Mouse (Mus musculus) MEL (cell line): Measurements from ENCODE around the gene Pard3b. TPM values are rescaled to one million over a fixed set of nuclear protein-coding genes. Genes with fewer than 3 reads are reported as not detected.

Source experiments
- DNase-seq: peaks from one replicate; pipeline ENCODE4 v3.0.0; 2011; ENCODE audit warnings: low read depth, low spot score
- H3K27ac ChIP-seq: 2 replicates; pipeline ENCODE4 v1.5.1; 2012; ENCODE audit warnings: low read depth, mild to moderate bottlenecking, control low read depth, low read length, moderate library complexity; ENCODE audit not compliant: control insufficient read depth
- H3K27me3 ChIP-seq, 2 experiments: fragments of 150-350 bp in 1 of 2; sonication (generic) in 1 of 2; 2 replicates each; pipeline ENCODE4 v1.6.1; 2012; ENCODE audit warnings: low read length in 2 of 2, mild to moderate bottlenecking in 2 of 2, improper control_type of control experiment in 1 of 2, moderate library complexity in 1 of 2; ENCODE audit not compliant: insufficient read depth in 2 of 2, control insufficient read depth in 1 of 2
- H3K36me3 ChIP-seq, 2 experiments: 2 replicates each; pipeline ENCODE4 v1.6.1; 2012 to 2014; ENCODE audit warnings: low read length in 2 of 2, improper control_type of control experiment in 1 of 2, inconsistent platforms in 1 of 2, mild to moderate bottlenecking in 1 of 2; ENCODE audit not compliant: insufficient read depth in 2 of 2, control insufficient read depth in 1 of 2
- H3K4me1 ChIP-seq, 2 experiments: fragments of 150-350 bp in 1 of 2; sonication (generic) in 1 of 2; 2 replicates each; pipeline ENCODE4 v1.6.1; 2012; ENCODE audit warnings: low read length in 2 of 2, improper control_type of control experiment in 1 of 2, mild to moderate bottlenecking in 1 of 2; ENCODE audit not compliant: insufficient read depth in 2 of 2, control insufficient read depth in 1 of 2
- H3K4me3 ChIP-seq, 2 experiments: fragments of 150-350 bp in 1 of 2; sonication (generic) in 1 of 2; 2 replicates each; pipeline ENCODE4 v1.5.1; 2012; ENCODE audit warnings: low read depth in 2 of 2, low read length in 2 of 2, mild to moderate bottlenecking in 2 of 2, moderate library complexity in 2 of 2, control low read depth in 1 of 2, improper control_type of control experiment in 1 of 2; ENCODE audit not compliant: control insufficient read depth in 1 of 2, insufficient read depth in 1 of 2
- H3K79me2 ChIP-seq: 2 replicates; pipeline ENCODE4 v1.6.1; 2012; ENCODE audit warnings: mild to moderate bottlenecking, low read length, moderate library complexity; ENCODE audit not compliant: control insufficient read depth, poor library complexity, insufficient read depth
- H3K9ac ChIP-seq: 2 replicates; pipeline ENCODE4 v1.6.1; 2012; ENCODE audit warnings: low read depth, mild to moderate bottlenecking, control low read depth, low read length, moderate library complexity; ENCODE audit not compliant: control insufficient read depth, poor library complexity, severe bottlenecking
- H3K9me3 ChIP-seq: fragments of 150-350 bp; sonication (generic); replicated peaks from 2 replicates; pipeline ENCODE4 v1.6.1; 2012; ENCODE audit warnings: mild to moderate bottlenecking, low read length, improper control_type of control experiment, moderate library complexity; ENCODE audit not compliant: insufficient read depth
- BHLHE40 ChIP-seq: IDR thresholded peaks from 2 replicates; pipeline ENCODE4 v1.6.1; 2012; ENCODE audit warnings: low read depth, mild to moderate bottlenecking, inconsistent platforms, low read length, improper control_type of control experiment, borderline replicate concordance
- CHD1 ChIP-seq: IDR thresholded peaks from 2 replicates; pipeline ENCODE4 v1.6.1; 2012; ENCODE audit warnings: low read depth, mild to moderate bottlenecking, inconsistent platforms, low read length, improper control_type of control experiment
- CHD2 ChIP-seq: IDR thresholded peaks from 2 replicates; pipeline ENCODE4 v1.6.1; 2011; ENCODE audit warnings: low read length, improper control_type of control experiment
- EP300 ChIP-seq, 2 experiments: IDR thresholded peaks; 2 replicates each; pipeline ENCODE4 v1.6.1; 2011; ENCODE audit warnings: improper control_type of control experiment in 2 of 2, low read length in 2 of 2, low read depth in 1 of 2, mild to moderate bottlenecking in 1 of 2
- ETS1 ChIP-seq: IDR thresholded peaks from 2 replicates; pipeline ENCODE4 v1.6.1; 2012; ENCODE audit warnings: low read depth, mild to moderate bottlenecking, inconsistent platforms, low read length, improper control_type of control experiment, moderate library complexity
- GATA1 ChIP-seq: IDR thresholded peaks from 2 replicates; pipeline ENCODE4 v1.6.1; 2011; ENCODE audit warnings: low read depth, low read length, improper control_type of control experiment
- KAT2A ChIP-seq: conservative IDR thresholded peaks from 2 replicates; pipeline ENCODE4 v1.6.1; 2012; ENCODE audit warnings: low read depth, low read length, improper control_type of control experiment, inconsistent platforms
- MEF2A ChIP-seq: IDR thresholded peaks from 2 replicates; pipeline ENCODE4 v1.6.1; 2014; ENCODE audit warnings: low read depth, mild to moderate bottlenecking, inconsistent platforms, low read length, improper control_type of control experiment; ENCODE audit not compliant: poor library complexity, insufficient replicate concordance, severe bottlenecking; ENCODE audit errors: extremely low read depth
- NELFE ChIP-seq: IDR thresholded peaks from 2 replicates; pipeline ENCODE4 v1.6.1; 2011; ENCODE audit warnings: low read depth, low read length, improper control_type of control experiment
- NRF1 ChIP-seq: IDR thresholded peaks from 2 replicates; pipeline ENCODE4 v1.6.1; 2014; ENCODE audit warnings: low read depth, mild to moderate bottlenecking, inconsistent platforms, low read length, improper control_type of control experiment, moderate library complexity; ENCODE audit not compliant: poor library complexity, insufficient read depth, severe bottlenecking
- POLR2A ChIP-seq, 2 experiments: IDR thresholded peaks; 2 replicates each; pipeline ENCODE4 v1.6.1; 2011 to 2012; ENCODE audit warnings: low read length in 2 of 2, mild to moderate bottlenecking in 2 of 2, control low read depth in 1 of 2, improper control_type of control experiment in 1 of 2, low read depth in 1 of 2, moderate library complexity in 1 of 2; ENCODE audit not compliant: control insufficient read depth in 1 of 2, insufficient read depth in 1 of 2, poor library complexity in 1 of 2
- POLR2AphosphoS5 ChIP-seq: IDR thresholded peaks from 2 replicates; pipeline ENCODE4 v1.6.1; 2012; ENCODE audit warnings: low read depth, borderline replicate concordance, mild to moderate bottlenecking, inconsistent platforms, low read length, moderate library complexity, mixed read lengths
- RCOR1 ChIP-seq: IDR thresholded peaks from 2 replicates; pipeline ENCODE4 v1.6.1; 2012; ENCODE audit warnings: low read depth, mild to moderate bottlenecking, inconsistent platforms, low read length, improper control_type of control experiment
- TBP ChIP-seq: IDR thresholded peaks from 2 replicates; pipeline ENCODE4 v1.8.0; 2011; ENCODE audit warnings: low read depth, low read length, improper control_type of control experiment
- UBTF ChIP-seq: IDR thresholded peaks from 2 replicates; pipeline ENCODE4 v1.6.1; 2012; ENCODE audit warnings: low read depth, mild to moderate bottlenecking, inconsistent platforms, low read length, improper control_type of control experiment, moderate library complexity, borderline replicate concordance; ENCODE audit not compliant: insufficient read depth
- USF1 ChIP-seq: IDR thresholded peaks from 2 replicates; pipeline ENCODE4 v1.6.1; 2014; ENCODE audit warnings: low read depth, mild to moderate bottlenecking, inconsistent platforms, low read length, improper control_type of control experiment, moderate library complexity
- ZKSCAN1 ChIP-seq: IDR thresholded peaks from 2 replicates; pipeline ENCODE4 v1.6.1; 2012; ENCODE audit warnings: low read depth, mild to moderate bottlenecking, inconsistent platforms, low read length, improper control_type of control experiment, moderate library complexity
- polyA plus RNA-seq, 2 experiments: library from polyadenylated mRNA; stranded (reverse) in 1 of 2; unstranded in 1 of 2; fragments of >175 nt in 1 of 2; fragments of >200 nt in 1 of 2; gene quantifications; 2 replicates each; pipeline versions ENCODE4 v1.2.1 to v1.2.4; 2012; ENCODE audit warnings: low replicate concordance in 2 of 2, low read depth in 1 of 2; ENCODE audit not compliant: insufficient read length in 2 of 2, insufficient read depth in 1 of 2, missing spikeins in 1 of 2
- total RNA-seq: library from RNA; depleted of rRNA; stranded (reverse); fragments of 300-350 nt; gene quantifications from 2 replicates; pipeline ENCODE4 v1.2.3, GENCODE M21; 2012

Pard3b gene
- total and polyA plus RNA-seq, 3 experiments: not detected

GRCm38 (mm10) chr1:62433891-62434290 is 795.3 kb downstream of the Pard3b start:
- H3K4me1 ChIP-seq: no peaks in the 10 kb centered on the region
- no peaks in the 10 kb centered on the region for H3K9me3 ChIP-seq
- H3K9ac ChIP-seq: no peak overlapping the region
- TF ChIP-seq CHD1 (no peak), POLR2AphosphoS5 (no peak), BHLHE40 (no peak)
- H3K36me3 ChIP-seq: no peaks in the 10 kb centered on the region
- H3K27ac ChIP-seq: no peak overlapping the region
- H3K27me3 ChIP-seq: no peaks in the 10 kb centered on the region
- H3K79me2 ChIP-seq: no peaks in the 10 kb centered on the region
- H3K4me3 ChIP-seq: no peak overlapping the region
- no peak for DNase-seq

- H3K36me3 ChIP-seq: no peaks in the 10 kb centered on the region
- H3K79me2 ChIP-seq: no peaks in the 10 kb centered on the region
- no peak overlapping the region for H3K27ac ChIP-seq
- no peak for DNase-seq
- no peak overlapping the region for H3K9ac ChIP-seq
- no peaks in the 10 kb centered on the region for H3K4me1 ChIP-seq
- H3K9me3 ChIP-seq: no peaks in the 10 kb centered on the region
- TF ChIP-seq USF1 (no peak), UBTF (no peak), ETS1 (no peak), RCOR1 (no peak), MEF2A (no peak), ZKSCAN1 (no peak), GATA1 (no peak), TBP (no peak), CHD2 (no peak), POLR2A (IDR thresholded peaks at IDR 0.05; ENCODE audit: control insufficient read depth in 1 of 2, insufficient read depth in 1 of 2, low read depth in 1 of 2, low read length in 2 of 2, poor library complexity in 1 of 2) (no peak), NELFE (no peak), NRF1 (no peak), EP300 (IDR thresholded peaks at IDR 0.05; ENCODE audit: low read depth in 1 of 2, low read length in 2 of 2) (no peak), KAT2A (no peak), BHLHE40 (no peak)
- TF ChIP-seq, all 39 proteins: peak for 0
- no peak overlapping the region for H3K4me3 ChIP-seq
- H3K27me3 ChIP-seq: no peaks in the 10 kb centered on the region
Measured at GRCm38 (mm10) chr1:62435844-62436243, 797.2 kb downstream of the Pard3b start.
